Mouse (Mus musculus): ENCODE data around the gene Gm38431.

DNA sequence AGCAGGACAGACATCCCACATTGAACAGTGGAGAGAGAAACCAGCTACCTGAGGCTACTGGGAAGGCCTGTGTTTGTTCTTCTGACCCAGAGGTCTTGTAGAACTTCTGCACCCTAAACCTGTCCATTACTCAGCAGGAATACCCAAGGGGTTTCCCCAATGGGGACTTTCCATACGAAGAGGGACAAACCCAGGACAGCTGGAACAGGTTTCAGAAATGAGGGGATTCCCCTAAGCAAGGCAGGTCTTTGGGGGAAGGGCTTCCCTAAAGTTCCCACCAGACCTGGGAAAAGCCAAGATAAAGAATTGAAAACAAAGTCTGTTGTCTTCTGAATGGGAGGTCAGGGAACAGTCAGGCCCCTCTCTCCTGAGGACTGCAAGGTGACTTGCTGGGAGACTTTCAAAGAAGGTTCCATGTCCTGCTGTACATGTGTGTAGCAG, 44.2 kb upstream of the Gm38431 start:
- no peak for TF ChIP-seq NANOG (IDR thresholded peaks at IDR 0.05; ENCODE audit: borderline replicate concordance, low read length)
- TF ChIP-seq CTCF (conservative IDR thresholded peaks at IDR 0.05; ENCODE audit: low read length), result no peak
- no peak for TF ChIP-seq POU5F1 (IDR thresholded peaks at IDR 0.05; ENCODE audit: borderline replicate concordance, low read length)

Measured in E14TG2a.4 (cell line).